Mouse (Mus musculus): ENCODE results near the gene Mysm1. TPM values are rescaled to one million over a fixed set of nuclear protein-coding genes. Genes with fewer than 3 reads are reported as not detected.

Gene Mysm1
- polyA plus RNA-seq, 1 experiment: 2.6 TPM

- H3K36me3 ChIP-seq (ENCODE audit: control insufficient read depth, insufficient read depth, low read length): peaks cover 36% of the 10 kb centered on the region
- TF ChIP-seq POLR2A (IDR thresholded peaks at IDR 0.05; ENCODE audit: low read depth, low read length): no peak
Observed at GRCm38 (mm10) chr4:94952773-94953172, 26.1 kb downstream of the Mysm1 start.

DNA sequence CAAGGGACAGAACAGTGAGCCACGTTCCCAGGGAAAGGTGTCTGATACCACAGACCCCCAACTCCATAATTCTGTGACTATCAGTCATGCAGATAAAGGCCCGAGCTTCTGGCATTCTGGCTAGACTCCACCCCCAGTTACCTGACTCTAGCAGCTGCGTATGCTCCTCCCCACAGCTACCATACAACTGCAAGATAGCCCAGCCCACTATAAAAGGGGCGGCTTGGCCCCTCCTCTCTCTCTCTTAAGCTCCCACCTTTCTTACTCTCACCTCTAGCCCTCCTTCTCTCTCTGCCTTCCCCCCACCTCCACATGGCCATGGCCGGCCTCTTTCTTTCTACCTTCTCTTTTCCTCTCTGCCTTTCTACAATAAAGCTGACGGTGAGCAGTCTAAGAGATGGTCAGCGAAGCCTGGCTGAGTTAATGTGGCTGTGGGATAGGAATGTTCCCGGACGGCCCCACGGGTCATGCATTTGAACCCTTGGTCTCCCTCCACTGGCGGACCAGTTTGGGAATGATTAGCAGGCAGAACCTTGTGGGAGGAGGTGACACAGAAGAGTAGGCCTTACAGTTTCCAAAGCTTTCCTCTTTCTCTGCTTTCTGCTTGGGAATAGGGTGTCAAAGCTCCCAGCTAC lies 37.6 kb downstream of the Mysm1 start:
- Histone ChIP-seq H3K27ac (ENCODE audit: insufficient read depth, low read length) (no peak overlapping the region), H3K4me3 (ENCODE audit: extremely low read depth, insufficient read depth, insufficient read length) (no peak overlapping the region), H3K4me1 (ENCODE audit: control insufficient read depth, insufficient read depth, insufficient read length) (no peaks in the 10 kb centered on the region), H3K27me3 (ENCODE audit: control insufficient read depth, insufficient read depth, low read length) (no peaks in the 10 kb centered on the region), H3K36me3 (ENCODE audit: control insufficient read depth, insufficient read depth, low read length) (peaks cover 23% of the 10 kb centered on the region)
- 93% methylated on average over 11 of the region's 11 CpGs for WGBS
- no peak for DNase-seq (ENCODE audit: low read depth in 1 of 2, low spot score in 2 of 2)
- TF ChIP-seq POLR2A (IDR thresholded peaks at IDR 0.05; ENCODE audit: low read depth, low read length) (no peak), CTCF (IDR thresholded peaks at IDR 0.05; ENCODE audit: extremely low read depth, insufficient read depth, insufficient read length, insufficient replicate concordance) (no peak)

More at GRCm38 (mm10) chr4:94952773-94953172, 26.1 kb downstream of the Mysm1 start:
- no peaks in the 10 kb centered on the region for H3K4me1 ChIP-seq (ENCODE audit: control insufficient read depth, insufficient read depth, insufficient read length)
- no peaks in the 10 kb centered on the region for H3K27me3 ChIP-seq (ENCODE audit: control insufficient read depth, insufficient read depth, low read length)
- WGBS: 66% methylated on average over 3 of the region's 3 CpGs
- no peak for DNase-seq (ENCODE audit: low read depth in 1 of 2, low spot score in 2 of 2)
- no peak overlapping the region for H3K27ac ChIP-seq (ENCODE audit: insufficient read depth, low read length)
- H3K4me3 ChIP-seq (ENCODE audit: extremely low read depth, insufficient read depth, insufficient read length): no peak overlapping the region

DNA sequence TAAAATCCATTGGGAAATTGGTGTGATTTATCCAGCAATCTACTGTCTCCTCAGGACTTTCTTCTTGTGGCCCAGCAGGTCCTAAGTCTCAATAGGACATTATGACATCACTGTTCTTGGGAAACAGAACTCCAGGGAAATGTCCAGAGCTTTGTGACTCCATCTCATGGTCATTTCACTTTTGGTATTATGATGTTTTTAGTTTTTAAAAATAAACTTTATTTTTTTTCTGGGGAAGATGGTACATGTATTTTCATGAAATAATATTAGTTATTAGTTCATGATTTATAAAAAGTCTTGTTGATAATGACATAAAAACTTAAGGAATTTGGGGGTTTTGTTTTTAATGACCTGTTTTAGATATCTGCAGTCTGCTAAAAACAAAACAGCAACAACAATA lies 50.2 kb downstream of the Mysm1 start, which contains the start of gene Eqtn:
TSS of gene Eqtn (minus strand) at position 101 of the 400 bp plus-strand sequence.
- H3K4me1 ChIP-seq (ENCODE audit: control insufficient read depth, insufficient read depth, insufficient read length): no peaks in the 10 kb centered on the region
- H3K27me3 ChIP-seq (ENCODE audit: control insufficient read depth, insufficient read depth, low read length): no peaks in the 10 kb centered on the region
- no peaks in the 10 kb centered on the region for H3K36me3 ChIP-seq (ENCODE audit: control insufficient read depth, insufficient read depth, low read length)
- no peak for DNase-seq (ENCODE audit: low read depth in 1 of 2, low spot score in 2 of 2)
- no peak for TF ChIP-seq CTCF (IDR thresholded peaks at IDR 0.05; ENCODE audit: extremely low read depth, insufficient read depth, insufficient read length, insufficient replicate concordance)
- no peak for TF ChIP-seq POLR2A (IDR thresholded peaks at IDR 0.05; ENCODE audit: low read depth, low read length)
- no peak within 1 kb of the TSS for H3K27ac ChIP-seq (ENCODE audit: insufficient read depth, low read length)
- H3K4me3 ChIP-seq (ENCODE audit: extremely low read depth, insufficient read depth, insufficient read length): no peak within 1 kb of the TSS

- TF ChIP-seq POLR2A (IDR thresholded peaks at IDR 0.05; ENCODE audit: low read depth, low read length) (no peak), CTCF (IDR thresholded peaks at IDR 0.05; ENCODE audit: extremely low read depth, insufficient read depth, insufficient read length, insufficient replicate concordance) (no peak)
- Histone ChIP-seq H3K27me3 (ENCODE audit: control insufficient read depth, insufficient read depth, low read length) (no peaks in the 10 kb centered on the region), H3K36me3 (ENCODE audit: control insufficient read depth, insufficient read depth, low read length) (no peaks in the 10 kb centered on the region), H3K4me1 (ENCODE audit: control insufficient read depth, insufficient read depth, insufficient read length) (no peaks in the 10 kb centered on the region), H3K27ac (ENCODE audit: insufficient read depth, low read length) (no peak overlapping the region), H3K4me3 (ENCODE audit: extremely low read depth, insufficient read depth, insufficient read length) (no peak overlapping the region)
- no peak for DNase-seq (ENCODE audit: low read depth in 1 of 2, low spot score in 2 of 2)
- WGBS: 32% methylated on average over 3 of the region's 3 CpGs
Observed at GRCm38 (mm10) chr4:94901780-94902179, 77.1 kb downstream of the Mysm1 start.

- TF ChIP-seq POLR2A (IDR thresholded peaks at IDR 0.05; ENCODE audit: low read depth, low read length) (no peak), CTCF (IDR thresholded peaks at IDR 0.05; ENCODE audit: extremely low read depth, insufficient read depth, insufficient read length, insufficient replicate concordance) (no peak)
- no peak for DNase-seq (ENCODE audit: low read depth in 1 of 2, low spot score in 2 of 2)
- WGBS: 21% methylated on average over 2 of the region's 2 CpGs
Observed at GRCm38 (mm10) chr4:94900744-94901143, 78.2 kb downstream of the Mysm1 start.

More at GRCm38 (mm10) chr4:94900744-94901143, 78.2 kb downstream of the Mysm1 start:
- Histone ChIP-seq H3K4me3 (ENCODE audit: extremely low read depth, insufficient read depth, insufficient read length) (no peak overlapping the region), H3K36me3 (ENCODE audit: control insufficient read depth, insufficient read depth, low read length) (no peaks in the 10 kb centered on the region), H3K4me1 (ENCODE audit: control insufficient read depth, insufficient read depth, insufficient read length) (no peaks in the 10 kb centered on the region), H3K27me3 (ENCODE audit: control insufficient read depth, insufficient read depth, low read length) (no peaks in the 10 kb centered on the region), H3K27ac (ENCODE audit: insufficient read depth, low read length) (no peak overlapping the region)

Other genes starting within 250 kb of the Mysm1 start
- 1.9 and 2.3 TPM in 2 replicates for gene Tek, start 239.8 kb downstream of the Mysm1 start, polyA plus RNA-seq (2012; rRNA removed)
- 0.12 TPM in 1 of 2 replicates, not detected in the other for gene Eqtn, start 50.3 kb downstream of the Mysm1 start, polyA plus RNA-seq (2012; rRNA removed)
- 16.7 and 19.4 TPM in 2 replicates for gene Jun, start 73.1 kb upstream of the Mysm1 start, polyA plus RNA-seq (2012; rRNA removed)

All from spleen, adult 2 months (tissue).